Mouse (Mus musculus) layer of hippocampus, adult 9-10 months (tissue): ENCODE data around the gene Fezf1.

Source experiments
- DNase-seq: peaks from one replicate; pipeline ENCODE4 v3.0.0; 2022; ENCODE audit warnings: low spot score

Fezf1 gene

DNA sequence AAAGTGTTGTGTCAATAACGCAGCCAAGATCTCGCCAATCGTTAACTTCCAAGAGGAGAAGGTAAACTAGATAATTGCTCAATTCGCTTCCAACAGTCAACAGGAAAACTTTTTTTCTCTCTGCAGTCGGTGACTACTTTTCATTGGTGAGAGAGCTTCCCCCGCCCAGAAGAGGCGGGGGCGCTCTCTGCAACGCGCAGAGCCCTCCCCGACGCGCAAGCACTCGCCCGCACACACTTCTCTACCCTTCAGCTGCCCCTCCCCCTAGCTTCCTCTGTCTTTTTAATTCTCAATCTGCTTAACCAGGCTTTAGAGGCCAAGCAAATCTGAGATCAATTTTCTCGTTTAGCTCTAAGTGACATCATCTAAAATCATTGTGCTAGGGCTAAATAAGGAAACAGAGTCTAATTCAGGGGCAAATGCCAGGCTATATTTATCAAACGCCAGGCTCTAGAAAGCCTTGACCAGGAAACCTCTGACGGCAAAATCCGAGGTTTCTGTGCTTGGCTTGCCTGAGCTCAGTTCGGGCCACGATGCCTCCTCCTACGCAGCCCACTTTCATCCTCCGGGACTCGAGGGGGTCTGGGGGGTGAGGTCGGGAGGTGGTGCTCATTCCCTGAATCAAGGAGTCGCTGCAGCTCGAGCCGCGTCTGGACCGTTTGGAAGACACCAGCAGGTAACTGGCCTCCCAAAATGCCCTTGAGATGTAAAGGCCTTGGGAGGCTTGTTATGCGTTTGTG lies at the start of gene Fezf1:
Gene Fezf1 (minus strand): TSS at position 50 of the 740 bp plus-strand sequence.
- no peak for DNase-seq

DNA sequence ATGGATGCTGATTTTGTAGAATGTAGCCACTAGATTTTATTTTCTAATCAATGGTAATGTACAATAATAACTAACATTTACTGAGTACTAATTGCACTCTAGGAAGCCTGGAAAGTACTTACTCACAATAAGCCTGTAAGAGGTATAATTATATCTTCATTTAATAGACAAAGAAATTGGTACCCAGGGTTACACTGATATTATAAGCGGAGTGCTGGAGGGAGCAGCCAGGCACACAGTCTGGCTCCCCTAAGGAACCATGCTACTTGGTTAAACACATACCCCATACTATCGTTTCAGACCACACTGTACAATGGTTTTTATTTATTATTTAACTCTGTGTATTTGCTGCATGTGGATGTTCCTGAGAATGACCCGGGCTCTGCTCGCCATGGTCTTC lies 46.5 kb upstream of the Fezf1 start:
- DNase-seq = no peak

DNA sequence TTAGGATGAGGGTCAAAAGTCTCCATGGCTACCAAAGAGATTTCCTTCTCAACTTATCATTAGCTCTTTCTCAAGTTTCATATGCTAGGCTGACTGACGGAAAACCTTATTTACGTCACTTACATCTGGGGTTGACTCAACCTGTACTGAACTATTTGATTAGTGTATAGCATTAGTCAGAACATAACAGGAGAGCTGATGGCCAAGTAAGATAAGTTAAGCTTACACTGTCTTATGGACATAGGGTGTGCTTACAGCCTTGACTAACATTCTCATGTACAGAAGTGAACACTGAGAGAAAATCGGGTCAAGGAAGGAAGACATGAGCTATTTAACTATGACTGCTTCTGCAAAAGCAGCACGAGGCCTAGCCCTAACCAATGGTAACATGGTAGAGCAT lies 40.6 kb upstream of the Fezf1 start:
- no peak for DNase-seq

DNA sequence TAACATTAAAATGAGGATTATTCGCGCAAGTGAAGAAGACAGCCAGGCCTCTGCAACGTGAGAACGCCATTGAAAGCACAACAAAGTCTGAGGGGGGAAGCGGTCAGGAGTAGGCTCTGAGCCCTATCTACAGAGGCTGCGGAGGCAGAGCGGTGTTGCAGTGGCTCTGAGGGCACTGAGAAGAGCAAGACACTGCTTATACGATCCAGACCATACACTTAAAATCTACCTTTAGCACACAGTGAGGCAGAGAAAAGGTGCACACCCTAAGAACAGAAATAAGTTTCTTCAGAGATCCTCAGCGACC lies 33.3 kb upstream of the Fezf1 start:
- DNase-seq = no peak

DNA sequence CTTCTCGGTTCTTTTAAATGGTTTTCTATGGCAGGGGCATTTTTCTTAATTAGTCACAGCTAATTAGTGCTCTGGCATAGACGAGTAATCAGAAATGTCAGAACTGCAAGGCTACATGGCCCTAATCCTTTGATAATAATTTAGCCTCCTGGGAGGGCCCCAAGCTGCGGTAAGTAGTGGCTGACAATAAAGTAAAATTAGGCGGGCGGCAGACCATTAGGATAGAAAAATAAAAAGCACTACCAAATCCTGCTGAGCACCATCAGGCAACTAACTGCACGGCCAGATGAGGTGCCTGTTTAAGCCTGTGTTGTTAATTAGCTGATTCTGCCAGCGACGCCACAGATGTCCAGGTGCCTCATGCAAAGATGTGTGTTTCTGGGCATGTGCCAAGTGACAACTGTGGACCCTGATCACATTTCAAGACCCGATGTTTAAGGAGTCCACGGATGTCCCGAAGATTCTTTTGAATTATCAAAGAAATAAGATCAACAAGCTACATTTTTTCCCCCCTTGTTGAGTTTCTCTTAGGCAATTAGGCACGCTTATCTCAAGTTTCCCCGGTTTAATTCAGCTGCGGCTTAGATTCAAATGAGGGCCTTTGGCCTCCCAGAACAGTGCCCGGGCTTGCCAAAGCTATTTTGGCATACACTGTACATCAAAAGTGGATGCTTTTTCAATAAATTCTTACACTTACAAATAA lies 32.8 kb upstream of the Fezf1 start:
- DNase-seq = no peak

DNA sequence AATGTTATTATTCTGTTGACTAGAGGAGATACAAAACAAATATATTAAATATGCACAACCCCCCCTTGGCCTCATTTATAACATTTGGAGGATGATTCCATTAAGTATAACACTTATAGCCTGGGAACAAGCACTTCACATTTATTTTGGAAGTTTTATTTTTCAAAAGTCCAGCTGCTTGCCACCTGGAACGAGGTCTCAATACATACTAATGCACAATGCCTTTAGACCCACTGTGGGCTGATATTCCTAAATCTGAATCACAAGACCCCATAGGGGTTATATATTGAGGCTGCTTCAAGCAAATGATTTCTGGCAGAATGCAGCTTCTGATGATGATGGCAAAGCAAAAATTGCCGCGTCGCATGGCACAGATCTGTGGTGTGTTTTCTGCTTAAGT lies 25.3 kb upstream of the Fezf1 start:
- no peak for DNase-seq

DNA sequence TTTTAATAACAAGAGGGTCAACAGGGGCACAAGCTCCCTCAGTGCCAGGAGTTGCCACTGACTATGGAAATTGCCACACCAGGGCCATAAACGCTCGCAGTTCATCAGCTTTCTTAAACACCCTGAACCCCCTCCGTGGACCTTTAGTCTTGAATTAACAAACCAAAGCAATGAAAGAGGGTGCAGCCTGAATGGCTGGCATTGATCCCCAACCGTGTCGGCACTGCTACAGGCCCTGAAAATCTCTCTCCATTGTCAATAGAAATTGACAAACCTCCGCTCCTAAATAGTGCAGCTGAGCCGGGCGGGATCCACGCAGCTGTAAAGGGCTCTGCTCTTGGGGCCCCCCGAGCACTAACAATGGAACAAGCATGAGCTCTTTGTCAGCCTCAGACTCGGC lies 24.8 kb upstream of the Fezf1 start:
- DNase-seq = no peak

DNA sequence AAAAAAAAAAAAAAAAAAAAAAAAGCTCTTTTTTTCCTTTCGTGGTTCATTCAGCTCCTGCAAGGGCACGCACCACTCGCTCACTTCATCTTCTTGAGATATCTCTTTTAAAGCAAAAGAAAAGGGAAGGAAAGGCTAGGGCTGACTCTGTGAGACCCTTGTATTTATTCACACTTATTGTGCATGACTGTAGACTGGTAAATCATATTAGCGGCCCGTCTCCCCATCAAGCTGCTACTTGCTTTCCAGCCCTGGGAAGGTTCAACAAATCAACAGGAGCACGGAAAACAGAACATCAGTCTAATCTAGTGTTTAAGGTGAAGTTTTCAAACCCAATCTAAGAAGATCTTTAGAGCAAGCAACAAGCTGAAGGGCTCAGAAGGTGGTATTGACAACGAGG lies 24.4 kb upstream of the Fezf1 start:
- no peak for DNase-seq

DNA sequence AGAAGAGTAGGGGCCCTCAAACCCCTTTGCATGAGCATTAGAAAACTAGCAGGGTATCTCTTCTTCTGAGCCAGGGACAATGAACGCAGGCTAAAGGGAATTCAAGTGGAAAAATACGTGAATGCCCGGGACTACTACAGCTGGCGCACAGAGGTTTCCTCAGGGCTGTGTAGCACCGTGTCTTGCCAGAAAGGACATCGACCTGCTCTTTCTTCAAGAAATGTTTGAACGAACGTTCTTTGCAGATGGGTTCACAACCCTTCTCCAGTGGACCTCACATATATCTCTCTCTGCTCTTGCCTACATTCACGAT lies 12.5 kb upstream of the Fezf1 start:
- no peak for DNase-seq

DNA sequence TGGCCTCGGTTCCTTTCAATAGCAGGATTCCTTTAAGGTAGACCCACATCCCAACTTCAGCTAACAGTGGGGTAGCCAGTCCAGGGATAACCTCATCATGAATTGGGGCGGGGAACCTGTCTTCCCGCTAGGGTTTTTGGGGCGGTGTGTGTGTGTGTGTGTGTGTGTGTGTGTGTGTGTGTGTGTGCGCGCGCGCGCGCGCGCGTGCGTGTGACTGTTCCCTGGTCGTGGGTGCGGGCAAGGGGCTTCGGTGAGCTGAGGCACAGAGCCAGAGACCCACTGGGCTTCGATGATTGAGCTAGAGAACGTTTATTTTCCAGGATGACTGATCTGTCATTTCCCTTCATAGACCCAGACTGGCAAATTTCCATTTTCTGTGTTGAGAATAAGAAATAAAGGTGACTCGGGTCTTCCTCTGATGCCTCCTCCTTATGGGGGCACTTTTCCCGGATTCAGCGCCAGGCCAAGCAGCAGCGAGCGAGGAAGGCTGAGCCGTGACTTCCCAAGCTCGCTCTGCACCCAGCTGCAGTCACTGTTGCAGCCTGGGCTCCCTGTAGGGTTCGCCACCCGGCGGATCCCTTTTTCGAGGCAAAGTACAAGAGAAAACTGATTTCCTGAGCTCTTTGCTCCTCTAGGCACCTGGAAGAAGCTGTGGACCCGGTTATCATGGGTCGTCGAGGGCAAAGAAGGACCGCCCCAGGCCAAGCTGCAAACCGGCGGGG lies 12.0 kb upstream of the Fezf1 start:
- DNase-seq = no peak

DNA sequence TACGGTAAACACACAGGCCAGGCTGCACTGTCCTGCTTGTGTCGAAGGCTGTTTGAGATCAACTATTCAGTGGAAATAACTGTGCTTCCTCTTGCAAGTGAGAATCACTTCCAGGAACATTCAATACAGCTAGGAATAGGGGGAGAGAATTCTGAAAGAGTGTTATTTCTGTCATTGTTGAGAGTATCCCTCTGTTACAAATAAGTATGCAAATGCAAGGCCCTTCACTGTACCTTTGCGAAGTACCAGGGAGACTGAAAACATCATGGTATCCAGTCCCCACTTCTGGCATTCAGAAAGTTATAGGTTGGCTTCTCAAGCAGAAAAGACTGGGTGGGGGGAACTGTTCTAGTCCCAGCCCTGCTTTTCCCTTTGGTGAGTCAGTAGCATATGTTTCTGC lies 9.8 kb upstream of the Fezf1 start:
- DNase-seq = no peak

DNA sequence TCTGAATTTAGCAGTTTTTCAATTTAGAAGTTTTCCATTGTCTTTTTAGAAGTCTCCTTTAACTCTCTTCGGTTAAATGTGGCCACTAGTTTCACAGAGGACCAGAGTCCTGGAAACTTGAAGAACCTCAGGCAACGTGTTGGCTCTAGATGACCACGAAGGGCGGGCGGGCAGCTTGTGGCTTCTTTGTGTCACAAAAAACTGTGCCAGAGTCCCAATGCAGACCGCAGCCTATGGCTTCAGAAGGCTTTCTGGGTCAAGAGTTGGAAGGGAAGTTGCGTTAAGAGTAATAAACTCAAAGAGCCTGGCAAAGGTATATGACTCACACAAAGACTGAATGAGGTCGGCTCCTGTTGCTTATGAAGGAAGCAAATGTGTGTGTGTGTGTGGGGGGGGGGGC lies 7.0 kb upstream of the Fezf1 start:
- no peak for DNase-seq

DNA sequence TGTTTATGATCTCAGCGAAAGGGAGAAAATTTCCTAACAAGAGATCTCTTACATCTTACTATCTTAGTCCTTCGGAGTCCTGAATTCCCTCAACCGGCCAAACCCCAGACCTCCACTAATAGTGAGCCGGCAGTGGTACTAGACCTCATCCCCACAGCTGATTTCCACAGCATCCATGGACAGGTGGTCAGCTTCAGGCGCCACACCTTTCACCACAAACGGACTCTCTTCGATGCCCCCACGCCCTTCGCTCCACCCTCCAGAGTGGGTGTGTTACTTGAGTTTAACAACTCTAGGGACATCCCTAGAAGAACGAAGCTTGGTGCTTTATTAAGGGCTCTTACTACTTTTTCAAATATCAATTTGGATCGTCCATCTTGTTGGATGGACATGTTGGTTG lies 6.5 kb upstream of the Fezf1 start:
- no peak for DNase-seq

DNA sequence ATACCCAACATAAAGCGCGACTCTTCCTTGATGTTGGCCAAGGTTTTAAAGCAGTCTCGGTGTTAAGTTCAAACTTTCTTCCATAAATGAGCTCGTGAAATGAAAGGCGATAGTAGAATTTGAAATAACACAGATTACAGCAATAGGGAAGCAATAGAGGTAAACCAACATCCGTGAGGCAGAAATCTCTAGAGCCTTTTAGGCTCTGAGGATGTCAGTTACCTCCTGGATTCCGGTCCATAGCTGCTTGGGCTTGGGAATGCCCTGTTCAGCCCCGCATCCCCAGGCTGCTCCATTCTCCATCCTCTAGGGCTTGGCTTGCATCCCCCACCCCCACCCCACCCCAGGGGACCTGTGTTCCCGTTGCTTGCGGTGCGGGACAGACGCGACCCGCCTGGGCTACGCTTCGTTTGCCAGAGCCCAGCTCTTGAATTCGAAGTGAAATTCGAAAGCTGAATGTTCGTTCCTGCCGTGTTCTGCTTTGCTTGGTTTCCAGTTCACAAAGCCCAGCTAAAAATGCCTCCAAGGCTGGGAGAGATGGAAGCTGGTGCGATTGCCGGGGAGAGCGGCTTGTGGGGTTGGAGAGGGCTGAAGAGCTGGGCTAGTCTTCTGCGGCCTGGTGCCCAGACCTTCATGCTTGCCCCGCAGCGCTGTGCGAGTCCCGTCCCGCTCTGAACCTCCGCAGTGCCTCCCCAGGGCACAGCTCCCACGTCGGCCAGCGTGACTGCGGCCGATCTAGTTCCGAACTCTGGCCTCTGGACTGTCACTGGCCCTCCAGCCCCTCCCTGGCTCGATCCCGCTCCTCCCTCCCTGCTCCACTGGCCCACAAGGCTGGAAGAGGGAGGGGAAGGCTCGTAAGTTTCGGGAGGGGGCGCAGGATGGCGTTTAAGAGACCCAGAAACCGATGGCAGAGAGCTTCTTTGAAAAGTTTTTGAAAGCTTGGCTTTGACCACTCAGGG lies 5.5 kb upstream of the Fezf1 start:
- DNase-seq = no peak

DNA sequence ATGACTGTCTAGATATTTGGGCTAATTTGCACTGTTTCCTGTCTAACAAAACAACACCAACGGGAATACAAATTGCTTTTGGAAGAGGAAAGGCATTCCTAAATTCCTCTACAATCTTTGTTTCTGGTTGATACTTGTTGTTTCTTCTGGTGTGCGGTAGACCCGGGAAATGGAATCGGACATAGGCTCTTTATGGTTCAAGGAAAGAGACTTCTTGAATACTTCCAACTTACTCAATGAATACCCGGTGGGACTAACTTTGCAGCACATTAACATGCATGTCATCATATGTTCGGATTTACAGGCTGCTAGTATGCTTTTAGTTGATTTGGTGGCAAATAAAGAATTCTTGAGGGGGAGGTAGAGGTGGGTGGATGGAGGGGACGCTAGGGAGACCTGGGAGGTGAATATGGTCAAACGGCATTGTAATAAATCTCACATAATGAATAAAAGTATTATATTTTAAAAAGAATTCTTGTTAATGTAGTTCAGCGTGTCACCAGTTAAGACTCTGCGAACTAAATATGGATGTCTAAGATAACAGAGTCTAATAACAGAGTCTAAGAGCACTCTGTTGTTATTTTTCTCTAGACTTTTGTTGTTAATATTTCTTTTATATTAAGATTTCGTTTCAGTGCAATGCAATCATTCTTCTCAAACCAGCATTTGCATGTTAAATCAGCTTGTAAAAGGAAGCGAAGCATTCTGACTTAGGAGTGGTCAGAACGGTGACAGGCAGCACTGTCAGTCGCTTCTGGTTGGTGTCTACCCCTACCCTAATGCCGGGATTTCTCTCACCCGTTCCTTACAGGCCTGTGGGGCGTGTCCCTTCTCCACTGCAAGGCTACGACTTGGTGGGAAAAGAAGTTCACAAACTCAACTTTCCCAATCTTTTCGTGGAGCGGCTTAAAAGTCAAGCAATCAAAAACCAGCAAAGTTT lies 4.3 kb upstream of the Fezf1 start:
- no peak for DNase-seq

DNA sequence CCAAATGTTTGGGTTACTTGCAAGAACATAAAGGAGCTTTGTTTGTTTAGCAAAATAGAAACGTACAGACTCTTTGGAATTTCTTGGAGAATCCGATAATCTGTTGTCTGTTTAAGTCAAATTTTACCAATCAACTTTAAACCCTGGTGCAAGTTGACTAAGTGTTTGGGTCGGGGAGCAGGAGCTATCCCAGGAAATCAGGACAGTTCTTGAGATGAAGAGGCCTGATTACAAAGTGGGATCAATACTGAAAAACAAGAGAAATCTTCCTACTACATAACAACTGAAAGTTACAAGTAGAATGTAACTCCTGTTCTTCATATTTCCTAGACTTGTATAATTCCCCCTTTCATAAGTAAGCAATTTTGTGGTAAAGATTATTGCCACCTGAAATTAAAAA lies 3.3 kb upstream of the Fezf1 start:
- DNase-seq = no peak

DNA sequence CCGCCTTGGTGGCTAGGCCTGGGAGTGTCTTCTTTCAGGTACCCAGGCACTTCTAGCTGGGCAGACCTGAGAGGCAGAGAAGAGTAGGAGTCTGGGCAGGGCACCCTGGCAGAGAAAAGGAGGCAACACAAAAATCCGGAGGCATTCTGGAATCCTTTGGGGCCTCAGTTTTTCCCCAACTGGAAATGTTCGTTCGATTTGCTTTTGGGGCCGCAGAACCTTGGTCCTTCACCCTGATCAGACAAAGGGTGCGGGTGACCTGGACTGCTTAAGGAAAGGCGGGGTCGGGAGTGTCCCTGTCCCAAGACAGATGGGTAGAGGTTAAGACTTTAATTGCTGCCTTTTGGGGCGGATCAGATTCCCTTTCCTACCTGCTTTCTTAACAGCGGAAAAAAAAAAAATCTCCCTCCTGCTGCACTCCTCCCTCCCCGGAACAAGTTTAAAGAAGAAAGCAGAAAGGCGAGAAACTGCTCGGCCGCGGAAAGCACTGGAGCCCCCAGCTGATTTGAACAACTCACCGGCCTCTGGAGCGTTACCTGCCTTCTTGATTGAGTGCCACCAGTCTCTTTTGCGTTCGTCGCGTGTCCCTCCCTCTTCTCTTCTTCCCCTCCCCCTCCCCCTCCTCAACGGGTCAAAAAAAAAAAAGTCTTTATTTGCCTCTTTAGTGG lies 2.3 kb upstream of the Fezf1 start:
- no peak for DNase-seq

DNA sequence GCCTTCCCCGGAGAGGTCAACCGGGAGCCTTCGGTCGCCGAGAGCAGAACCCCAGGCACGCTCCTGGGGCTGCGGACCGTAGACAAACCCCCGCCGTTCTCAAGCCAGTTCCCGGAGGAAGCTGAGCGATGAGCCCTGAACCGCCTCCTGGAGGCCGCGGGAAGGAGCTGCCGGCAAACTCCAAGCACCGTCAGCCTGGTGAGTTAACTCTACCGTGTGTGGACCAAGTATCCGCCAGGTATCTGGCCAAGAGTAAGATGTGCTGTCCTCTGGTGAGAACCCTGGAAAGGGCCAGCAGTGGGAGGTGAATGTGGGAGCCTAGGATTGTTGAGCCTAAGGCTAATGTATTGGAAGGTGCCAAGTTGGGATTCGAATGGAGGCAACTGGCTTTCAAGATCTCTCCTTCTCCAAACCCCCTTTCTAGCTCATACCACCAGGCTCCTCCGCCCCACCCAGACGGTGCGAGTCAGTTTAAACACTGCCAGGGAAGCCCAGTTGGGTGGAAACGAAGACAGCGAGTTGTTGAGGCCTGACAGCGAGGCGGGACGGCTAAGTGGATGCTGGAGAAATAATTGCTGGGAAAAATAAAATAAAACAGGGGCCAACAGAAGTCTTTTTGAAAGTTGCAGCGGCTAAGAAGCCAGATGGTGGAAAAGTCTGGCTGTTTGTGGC lies 1.6 kb upstream of the Fezf1 start:
- no peak for DNase-seq

DNA sequence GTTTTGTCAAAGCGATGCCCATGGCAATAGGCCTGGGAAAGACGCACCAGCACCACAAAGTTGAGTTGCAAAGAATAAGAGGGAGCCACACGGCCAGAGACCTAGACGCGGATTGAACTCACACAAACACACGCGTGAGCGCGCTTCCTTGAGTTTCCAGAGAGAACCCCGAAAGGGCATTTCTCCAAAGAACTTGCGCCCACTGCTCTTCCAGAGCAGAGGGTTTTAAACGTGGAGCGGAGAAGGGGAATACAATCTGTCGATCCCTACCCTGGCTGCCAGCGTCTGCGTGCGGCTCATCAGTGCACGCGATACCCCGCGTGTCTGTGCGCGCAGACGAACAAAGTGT lies 865 bp upstream of the Fezf1 start:
- no peak for DNase-seq
